Mouse (Mus musculus) ovary, postnatal 14 days (tissue): Measurements from ENCODE around the gene Epo.

Experiments
- DNase-seq: peaks from one replicate; pipeline ENCODE4 v3.0.0; 2022; ENCODE audit warnings: low spot score

Gene Epo

DNA sequence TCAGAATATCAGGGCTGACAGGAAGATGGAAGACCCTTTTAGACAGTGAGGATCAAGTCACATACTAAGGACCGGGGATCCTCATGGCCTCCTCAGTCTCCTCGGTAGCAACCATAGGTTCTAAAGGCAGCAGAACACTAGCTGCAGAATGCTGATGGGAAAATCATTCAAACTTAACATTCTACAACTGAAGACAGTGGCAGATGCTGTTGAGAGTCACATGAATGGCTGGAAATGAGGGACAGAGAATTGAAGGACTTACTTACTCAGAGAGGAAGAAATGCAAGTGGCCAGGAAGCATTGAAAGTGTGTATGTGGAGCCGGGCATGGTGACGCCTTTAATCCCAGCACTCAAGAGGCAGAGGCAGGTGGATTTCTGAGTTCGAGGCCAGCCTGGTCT lies 56.1 kb downstream of the Epo start, which contains the start of gene Zan:
TSS of gene Zan (minus strand) at position 101 of the 400 bp plus-strand sequence.
- no peak for DNase-seq

DNA sequence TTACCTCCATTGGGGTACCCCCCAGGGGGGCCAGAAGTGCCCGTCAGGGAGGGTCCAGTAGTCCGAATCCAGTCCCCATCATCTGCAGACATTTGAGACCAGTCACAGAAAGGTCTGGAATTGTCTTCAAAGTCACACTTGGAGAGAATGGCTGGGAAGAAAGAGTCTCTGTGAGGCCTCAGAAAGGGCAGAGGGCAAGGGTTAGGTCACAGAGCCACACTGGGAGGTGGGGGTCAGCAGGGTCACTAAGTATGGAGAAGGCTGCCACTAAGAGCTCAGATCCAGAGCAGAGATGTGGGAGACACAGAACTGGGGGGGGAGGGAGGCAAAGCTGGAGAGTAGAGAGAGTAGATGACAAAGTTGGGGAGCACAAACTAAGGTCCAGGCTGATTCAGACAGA lies 58.7 kb downstream of the Epo start:
- no peak for DNase-seq

DNA sequence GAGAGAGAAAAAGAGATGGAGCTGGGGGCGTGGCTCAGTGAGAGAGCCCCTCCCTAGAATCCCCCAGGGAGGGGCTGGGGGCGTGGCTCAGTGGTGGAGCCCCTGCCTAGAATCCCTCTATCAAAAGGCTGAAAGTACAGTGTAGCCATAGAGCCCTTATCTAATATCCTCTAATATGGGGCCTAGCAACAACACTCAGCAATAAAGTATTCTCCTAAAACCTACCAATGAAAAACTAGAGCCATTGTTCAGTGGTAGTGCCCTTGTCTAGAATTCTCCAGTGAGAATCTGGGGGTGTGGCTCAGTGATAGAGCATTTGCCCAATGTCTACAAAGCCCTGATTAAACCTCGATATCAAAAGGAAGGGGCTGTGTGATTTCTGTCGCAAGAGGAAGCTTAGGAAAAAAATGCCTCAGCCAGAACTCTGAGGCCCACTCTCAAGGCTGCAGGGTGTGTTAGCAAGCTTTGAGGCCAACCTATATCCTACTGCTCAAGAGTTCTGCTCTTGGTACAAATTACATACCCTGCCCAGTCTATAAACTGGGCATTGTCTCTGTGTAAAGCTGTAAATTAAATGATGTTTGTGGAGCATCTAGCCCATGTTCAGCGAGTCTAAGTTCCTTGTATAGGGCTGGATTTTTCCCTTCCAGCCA lies 60.7 kb downstream of the Epo start:
- no peak for DNase-seq

DNA sequence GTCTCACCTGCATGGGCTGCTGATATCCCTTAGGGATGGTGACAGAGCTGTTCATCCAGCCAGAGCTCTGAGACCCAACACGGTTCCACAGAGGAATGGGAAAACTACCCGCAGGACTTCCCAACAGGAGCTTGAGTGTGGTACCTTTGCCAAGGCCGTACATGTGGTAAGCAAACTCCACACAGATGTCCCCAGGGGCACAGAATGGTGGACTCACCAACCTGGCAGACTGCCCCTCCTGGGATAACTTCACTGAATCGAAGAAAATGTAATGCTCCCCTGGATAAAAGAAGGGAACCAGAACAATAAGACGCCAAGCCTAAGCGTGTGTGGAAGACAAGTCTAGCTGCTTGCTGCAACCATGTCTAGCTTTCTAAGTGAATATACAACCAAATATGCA lies 66.1 kb downstream of the Epo start:
- DNase-seq = no peak

DNA sequence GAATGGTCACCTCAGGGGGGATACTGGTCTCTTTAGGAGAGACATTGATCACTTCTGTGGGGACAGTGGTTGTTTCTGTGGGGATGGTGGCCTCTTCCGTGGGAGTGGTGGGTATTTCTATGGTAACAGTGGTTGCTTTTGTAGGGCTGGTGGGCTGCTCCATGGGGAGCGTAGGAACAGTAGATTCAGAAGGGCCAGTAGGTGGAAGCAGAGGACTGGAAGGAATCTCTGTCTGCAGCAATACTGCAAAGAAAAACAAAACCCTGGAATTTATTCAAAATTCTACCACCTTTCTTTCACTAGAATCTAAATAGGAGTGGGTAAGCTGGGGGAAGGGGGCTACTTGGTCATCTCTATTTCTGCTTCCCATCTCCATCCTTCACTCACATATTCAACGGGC lies 68.0 kb downstream of the Epo start:
- DNase-seq = no peak

DNA sequence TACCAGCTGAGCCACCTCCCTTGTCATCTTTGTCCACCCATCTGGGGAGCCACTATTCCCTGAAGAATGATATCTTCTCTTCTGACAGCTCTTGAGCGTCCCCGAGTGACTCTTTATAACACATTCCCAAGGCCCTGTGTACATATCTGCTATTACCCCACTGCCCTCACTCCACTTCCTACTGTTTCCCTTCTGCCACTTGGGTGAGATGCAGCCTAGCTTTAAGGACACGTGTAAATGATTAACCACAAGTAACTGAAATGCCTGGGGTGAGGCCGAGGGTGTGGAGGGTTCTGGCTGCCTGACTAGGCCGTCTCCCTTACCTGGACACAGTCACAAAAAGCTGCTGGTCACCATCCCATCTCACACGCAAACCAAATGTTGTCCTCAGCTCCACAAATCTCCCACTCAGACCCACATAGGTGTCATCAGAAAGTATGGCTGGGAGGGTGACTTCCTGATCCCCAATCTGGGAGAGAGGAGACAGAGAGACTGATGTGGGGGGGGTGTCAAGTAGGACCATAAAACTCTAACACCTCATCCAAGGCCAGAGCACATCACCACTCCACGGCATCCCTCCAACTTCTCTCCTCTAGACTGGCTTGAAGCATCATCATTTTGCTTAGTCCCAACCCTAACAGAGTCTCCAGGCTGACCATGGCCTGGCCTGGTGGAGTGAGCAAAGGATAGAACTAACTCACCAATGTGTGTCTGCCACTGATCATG lies 77.0 kb downstream of the Epo start:
- no peak for DNase-seq

DNA sequence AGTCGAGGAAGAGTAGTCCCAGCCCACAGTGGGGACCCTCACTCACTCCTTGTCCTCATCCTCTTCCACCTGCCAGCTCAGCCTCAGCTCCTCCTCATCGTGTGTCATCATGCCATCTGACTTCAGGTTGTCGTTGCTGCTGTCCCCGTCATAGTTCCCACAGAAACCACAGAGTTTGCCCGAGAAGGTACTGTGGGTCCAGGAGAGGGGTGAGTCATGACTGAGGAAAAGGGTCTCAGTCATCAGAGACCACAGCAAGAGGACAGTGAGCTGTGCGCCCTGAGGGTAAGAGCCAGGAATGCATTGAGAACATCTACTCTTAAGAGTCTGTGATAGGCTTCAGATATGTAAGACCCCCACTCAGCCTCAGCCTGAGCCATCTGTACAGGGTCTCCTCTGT lies 77.8 kb downstream of the Epo start:
- no peak for DNase-seq

DNA sequence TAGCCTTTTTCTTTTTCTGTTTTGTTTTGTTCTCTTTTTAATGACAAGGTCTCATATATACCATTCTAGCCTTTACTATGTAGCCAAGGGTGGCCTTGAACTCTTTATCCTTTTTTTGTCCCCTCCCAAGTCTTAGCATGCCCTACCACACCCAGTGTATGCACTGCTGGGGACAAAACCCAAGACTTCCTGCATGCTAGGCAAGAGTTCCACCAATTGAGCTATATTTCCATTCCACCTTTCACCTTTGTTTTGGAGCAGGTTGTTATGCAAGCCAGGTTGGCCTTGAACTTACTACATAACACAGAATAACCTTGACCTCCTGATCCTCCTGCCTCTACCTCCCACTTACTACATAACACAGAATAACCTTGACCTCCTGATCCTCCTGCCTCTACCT lies 87.5 kb downstream of the Epo start:
- DNase-seq = no peak

DNA sequence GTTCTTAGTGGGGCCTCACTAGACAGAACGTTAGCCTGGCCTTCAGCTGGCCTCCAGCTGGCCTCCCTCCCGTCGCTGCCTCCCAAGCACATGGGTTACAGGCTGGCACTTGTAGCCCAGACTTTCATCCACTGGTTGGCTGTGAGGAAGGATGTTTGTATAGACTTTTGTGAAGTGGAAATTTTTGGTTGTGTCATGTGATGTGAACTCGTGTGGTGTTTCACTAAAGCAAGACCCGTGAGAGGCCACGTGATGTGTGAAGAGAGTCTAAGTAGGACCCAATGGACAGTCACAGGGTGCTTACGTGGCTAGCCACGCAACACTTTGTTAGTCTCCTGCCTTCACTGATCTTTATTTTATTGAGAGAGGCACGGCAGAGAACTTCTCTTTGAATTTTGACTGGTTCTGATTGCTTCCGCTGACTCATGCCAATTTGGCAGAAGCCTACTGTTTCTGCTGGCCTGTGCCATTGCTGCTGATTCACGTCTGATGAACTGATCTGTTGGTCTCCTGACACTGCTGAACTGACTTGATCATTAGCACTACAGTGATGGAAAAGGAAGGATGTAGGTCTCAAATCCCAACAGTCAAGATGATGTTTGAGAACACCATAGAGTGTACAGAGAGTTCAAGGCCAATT lies 92.7 kb downstream of the Epo start:
- no peak for DNase-seq

DNA sequence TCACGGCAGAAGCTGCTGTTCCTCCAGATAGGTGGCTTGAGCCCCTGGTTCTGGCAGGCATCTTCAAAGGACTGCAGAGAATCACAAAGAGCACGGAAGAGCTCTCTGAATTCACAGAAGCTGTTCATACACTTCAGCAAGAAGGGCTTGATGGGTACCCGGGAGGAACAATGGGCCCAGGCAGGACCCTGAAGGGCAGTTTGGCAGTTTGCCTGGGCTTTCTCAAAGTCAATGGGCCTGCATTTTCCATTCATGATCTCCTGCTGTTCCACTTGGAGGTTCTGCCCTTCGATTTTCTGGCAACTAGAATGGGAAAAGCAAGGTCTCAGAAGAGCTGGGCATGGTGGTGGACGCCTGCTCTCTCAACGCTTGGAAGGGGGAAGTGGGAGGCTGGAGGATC lies 99.2 kb downstream of the Epo start:
- DNase-seq = no peak
